Mouse (Mus musculus): Measurements from ENCODE around the gene Thada. TPM values are rescaled to one million over a fixed set of nuclear protein-coding genes. Genes with fewer than 3 reads are reported as not detected.

Gene Thada
- 14.3 TPM in 2 replicates for polyA plus RNA-seq (2012; rRNA removed; ENCODE audit: low replicate concordance)

GRCm38 (mm10) chr17:84465753-84466608 lies at the start of gene Thada:
Gene Thada, minus strand, starts transcription at chr17:84466205.

GRCm38 (mm10) chr17:84511682-84512515 lies 45.9 kb upstream of the Thada start, which contains the start of gene Plekhh2:
Gene Plekhh2, plus strand, starts transcription at chr17:84511895.

GRCm38 (mm10) chr17:84187727-84188373 lies 278.2 kb downstream of the Thada start, which contains the start of gene Zfp36l2:
Gene Zfp36l2, minus strand, starts transcription at chr17:84187947.

Other genes starting within 250 kb of the Thada start
- gene Plekhh2, start 45.7 kb upstream of the Thada start, polyA plus RNA-seq (2012; rRNA removed; ENCODE audit: low replicate concordance) = 3.6 and 5.6 TPM in 2 replicates
- 1.1 and 3.2 TPM in 2 replicates for gene Dync2li1, start 160.3 kb upstream of the Thada start, polyA plus RNA-seq (2012; rRNA removed; ENCODE audit: low replicate concordance)
- 0.06 and 0.38 TPM in 2 replicates for gene Abcg8, start 210.1 kb upstream of the Thada start, polyA plus RNA-seq (2012; rRNA removed; ENCODE audit: low replicate concordance)
- 0.23 and 0.61 TPM in 2 replicates for gene Abcg5, start 216.8 kb upstream of the Thada start, polyA plus RNA-seq (2012; rRNA removed; ENCODE audit: low replicate concordance)